Mouse (Mus musculus): ENCODE data around the gene Tespa1. TPM values are rescaled to one million over a fixed set of nuclear protein-coding genes. Genes with fewer than 3 reads are reported as not detected.
"Not testable (repeated sequence)": the region's sequence is repeated elsewhere in the genome, so short reads cannot be mapped to it uniquely, and the experiment has no call there.

Tespa1 gene
- 0.86 and 1.0 TPM in 2 replicates for polyA plus RNA-seq (2015; fragmentation: Nextera tagmentation; extraction: Ambion mirVana)

GRCm38 (mm10) chr10:130322637-130323036, at the start of gene Tespa1:
TSS of gene Tespa1 (plus strand) at chr10:130322870.
- H3K4me3 ChIP-seq, result no peak within 1 kb of the TSS
- ATAC-seq (ENCODE audit: low FRiP score, low read depth), result no peak
- no peaks in the 10 kb centered on the region for H3K4me1 ChIP-seq
- H3K9ac ChIP-seq, result no peak within 1 kb of the TSS
- WGBS, result 83% methylated on average over 5 of the region's 5 CpGs
- no peaks in the 10 kb centered on the region for H3K9me3 ChIP-seq
- H3K27ac ChIP-seq, result no peak within 1 kb of the TSS
- H3K36me3 ChIP-seq, result no peaks in the 10 kb centered on the region
- H3K4me2 ChIP-seq (replicated peaks), result no peak within 1 kb of the TSS
- H3K27me3 ChIP-seq, result no peaks in the 10 kb centered on the region

DNA sequence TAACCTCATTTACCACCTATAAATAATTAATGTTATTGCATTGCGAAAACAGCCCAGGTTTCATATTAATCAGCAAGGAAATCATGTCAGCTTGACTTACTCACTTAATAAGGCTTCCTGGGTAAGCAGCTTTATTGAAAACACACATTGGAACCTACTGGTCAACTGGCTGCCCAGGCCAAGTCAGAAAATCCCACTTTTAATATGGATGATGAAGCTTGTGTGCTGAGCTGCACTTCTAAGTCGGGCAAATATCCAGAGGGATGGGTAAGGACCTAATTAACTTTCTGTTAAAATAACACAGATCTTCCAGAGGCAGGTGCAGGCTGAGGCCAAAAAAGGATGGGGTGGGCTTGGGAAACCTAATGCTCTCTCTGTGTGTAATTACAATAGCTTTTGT, 46.9 kb upstream of the Tespa1 start:
- Histone ChIP-seq H3K9ac (no peak overlapping the region), H3K36me3 (no peaks in the 10 kb centered on the region), H3K4me2 (replicated peaks) (no peak overlapping the region), H3K9me3 (no peaks in the 10 kb centered on the region), H3K4me1 (no peaks in the 10 kb centered on the region), H3K27ac (no peak overlapping the region), H3K4me3 (no peak overlapping the region), H3K27me3 (no peaks in the 10 kb centered on the region)
- 56% methylated on average over 2 of the region's 2 CpGs for WGBS
- no peak for ATAC-seq (ENCODE audit: low FRiP score, low read depth)

DNA sequence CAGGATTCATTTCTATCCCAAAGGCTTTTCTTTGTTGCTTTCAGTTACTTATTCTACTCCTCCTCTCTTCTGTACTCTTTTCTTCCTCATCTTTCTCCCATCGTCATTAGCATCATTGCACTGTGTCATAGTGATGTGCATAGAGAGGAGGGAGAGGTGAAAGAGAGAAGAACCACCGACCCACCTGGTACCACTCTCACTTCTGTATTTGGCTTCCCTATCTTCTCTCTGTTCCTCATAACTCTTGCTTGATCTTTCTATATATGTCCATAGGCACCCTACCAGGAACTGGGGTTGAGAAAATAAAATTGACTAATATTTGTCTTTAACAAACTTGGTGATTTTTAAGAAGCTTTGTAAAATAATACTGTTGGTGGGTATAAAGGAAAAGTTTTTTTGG, 46.2 kb upstream of the Tespa1 start:
- H3K4me2 ChIP-seq (replicated peaks), result no peak overlapping the region
- H3K27ac ChIP-seq, result no peak overlapping the region
- H3K9me3 ChIP-seq, result no peaks in the 10 kb centered on the region
- no peaks in the 10 kb centered on the region for H3K36me3 ChIP-seq
- no peak for ATAC-seq (ENCODE audit: low FRiP score, low read depth)
- no peaks in the 10 kb centered on the region for H3K4me1 ChIP-seq
- WGBS, result 63% methylated on average over 2 of the region's 2 CpGs
- no peak overlapping the region for H3K4me3 ChIP-seq
- no peak overlapping the region for H3K9ac ChIP-seq
- no peaks in the 10 kb centered on the region for H3K27me3 ChIP-seq

GRCm38 (mm10) chr10:130280066-130280465, 42.6 kb upstream of the Tespa1 start, which contains the start of gene Neurod4:
TSS of gene Neurod4 (minus strand) at chr10:130280240.
- no peak within 1 kb of the TSS for H3K4me2 ChIP-seq (replicated peaks)
- 0% methylated on average over 7 of the region's 7 CpGs for WGBS
- no peaks in the 10 kb centered on the region for H3K27me3 ChIP-seq
- no peaks in the 10 kb centered on the region for H3K36me3 ChIP-seq
- H3K9me3 ChIP-seq, result no peaks in the 10 kb centered on the region
- no peak within 1 kb of the TSS for H3K9ac ChIP-seq
- ATAC-seq (ENCODE audit: low FRiP score, low read depth), result peak; percentile 64
- H3K4me3 ChIP-seq, result no peak within 1 kb of the TSS
- no peaks in the 10 kb centered on the region for H3K4me1 ChIP-seq
- no peak within 1 kb of the TSS for H3K27ac ChIP-seq

- WGBS, result 3% methylated on average over 1 of the region's 1 CpGs
- H3K27ac ChIP-seq, result no peak overlapping the region
These were observed 40.7 kb upstream of the Tespa1 start for GRCm38 (mm10) chr10:130281982-130282449.

GRCm38 (mm10) chr10:130287201-130287600, 35.5 kb upstream of the Tespa1 start:
- H3K4me2 ChIP-seq (replicated peaks), result no peak overlapping the region
- no peak overlapping the region for H3K9ac ChIP-seq
- WGBS, result 71% methylated on average over 1 of the region's 1 CpGs
- H3K27ac ChIP-seq, result no peak overlapping the region
- H3K36me3 ChIP-seq, result no peaks in the 10 kb centered on the region
- no peaks in the 10 kb centered on the region for H3K27me3 ChIP-seq
- H3K4me1 ChIP-seq, result no peaks in the 10 kb centered on the region
- H3K9me3 ChIP-seq, result no peaks in the 10 kb centered on the region
- no peak for ATAC-seq (ENCODE audit: low FRiP score, low read depth)
- no peak overlapping the region for H3K4me3 ChIP-seq

More at GRCm38 (mm10) chr10:130281982-130282449, 40.7 kb upstream of the Tespa1 start:
- no peak for ATAC-seq (ENCODE audit: low FRiP score, low read depth)
- no peak overlapping the region for H3K4me3 ChIP-seq
- H3K4me1 ChIP-seq, result no peaks in the 10 kb centered on the region
- H3K9me3 ChIP-seq, result no peaks in the 10 kb centered on the region
- no peaks in the 10 kb centered on the region for H3K36me3 ChIP-seq
- H3K4me2 ChIP-seq (replicated peaks), result no peak overlapping the region
- no peaks in the 10 kb centered on the region for H3K27me3 ChIP-seq
- H3K9ac ChIP-seq, result no peak overlapping the region

GRCm38 (mm10) chr10:130288007-130288406, 34.7 kb upstream of the Tespa1 start:
- no peak overlapping the region for H3K4me2 ChIP-seq (replicated peaks)
- no peaks in the 10 kb centered on the region for H3K27me3 ChIP-seq
- no peak for ATAC-seq (ENCODE audit: low FRiP score, low read depth)
- no peak overlapping the region for H3K27ac ChIP-seq
- H3K4me1 ChIP-seq, result no peaks in the 10 kb centered on the region
- H3K4me3 ChIP-seq, result no peak overlapping the region
- H3K9me3 ChIP-seq, result no peaks in the 10 kb centered on the region
- H3K36me3 ChIP-seq, result no peaks in the 10 kb centered on the region
- H3K9ac ChIP-seq, result no peak overlapping the region
- 49% methylated on average over 3 of the region's 3 CpGs for WGBS

GRCm38 (mm10) chr10:130293741-130294408, 28.8 kb upstream of the Tespa1 start:
- Histone ChIP-seq H3K4me3 (no peak overlapping the region), H3K27ac (no peak overlapping the region), H3K4me2 (replicated peaks) (no peak overlapping the region), H3K36me3 (no peaks in the 10 kb centered on the region), H3K9me3 (no peaks in the 10 kb centered on the region), H3K27me3 (no peaks in the 10 kb centered on the region), H3K9ac (no peak overlapping the region), H3K4me1 (no peaks in the 10 kb centered on the region)
- WGBS, result 26% methylated on average over 3 of the region's 3 CpGs
- ATAC-seq (ENCODE audit: low FRiP score, low read depth), result no peak

- H3K27ac ChIP-seq; H3K4me2 ChIP-seq (replicated peaks); H3K27me3 ChIP-seq; H3K9me3 ChIP-seq; H3K36me3 ChIP-seq; H3K4me1 ChIP-seq; H3K9ac ChIP-seq; ATAC-seq (ENCODE audit: low FRiP score, low read depth); H3K4me3 ChIP-seq: not testable (repeated sequence)
- WGBS, result 16% methylated on average over 4 of the region's 4 CpGs
These were observed 23.9 kb upstream of the Tespa1 start for GRCm38 (mm10) chr10:130298748-130299147.

DNA sequence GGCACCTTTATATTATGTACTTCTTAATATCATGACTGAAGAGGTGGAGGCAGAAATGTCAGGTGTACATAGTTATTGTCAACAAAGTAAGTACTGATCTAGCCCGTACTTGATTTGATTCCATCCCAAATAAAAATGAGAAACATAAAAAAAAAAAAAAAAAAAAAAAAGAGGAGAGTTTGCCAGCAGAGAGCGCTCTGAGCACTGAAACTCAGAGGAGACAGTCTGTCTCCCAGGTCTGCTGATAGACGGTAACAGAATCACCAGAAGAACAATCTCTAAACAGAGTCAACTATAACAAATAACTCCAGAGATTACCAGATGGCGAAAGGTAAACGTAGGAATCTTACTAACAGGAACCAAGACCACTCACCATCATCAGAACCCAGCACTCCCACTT, 18.5 kb upstream of the Tespa1 start:
- not testable (repeated sequence) for H3K36me3 ChIP-seq; H3K27ac ChIP-seq; H3K4me3 ChIP-seq; H3K9ac ChIP-seq; H3K4me1 ChIP-seq; ATAC-seq (ENCODE audit: low FRiP score, low read depth); H3K27me3 ChIP-seq; H3K4me2 ChIP-seq (replicated peaks); H3K9me3 ChIP-seq
- WGBS, result 86% methylated on average over 5 of the region's 5 CpGs

DNA sequence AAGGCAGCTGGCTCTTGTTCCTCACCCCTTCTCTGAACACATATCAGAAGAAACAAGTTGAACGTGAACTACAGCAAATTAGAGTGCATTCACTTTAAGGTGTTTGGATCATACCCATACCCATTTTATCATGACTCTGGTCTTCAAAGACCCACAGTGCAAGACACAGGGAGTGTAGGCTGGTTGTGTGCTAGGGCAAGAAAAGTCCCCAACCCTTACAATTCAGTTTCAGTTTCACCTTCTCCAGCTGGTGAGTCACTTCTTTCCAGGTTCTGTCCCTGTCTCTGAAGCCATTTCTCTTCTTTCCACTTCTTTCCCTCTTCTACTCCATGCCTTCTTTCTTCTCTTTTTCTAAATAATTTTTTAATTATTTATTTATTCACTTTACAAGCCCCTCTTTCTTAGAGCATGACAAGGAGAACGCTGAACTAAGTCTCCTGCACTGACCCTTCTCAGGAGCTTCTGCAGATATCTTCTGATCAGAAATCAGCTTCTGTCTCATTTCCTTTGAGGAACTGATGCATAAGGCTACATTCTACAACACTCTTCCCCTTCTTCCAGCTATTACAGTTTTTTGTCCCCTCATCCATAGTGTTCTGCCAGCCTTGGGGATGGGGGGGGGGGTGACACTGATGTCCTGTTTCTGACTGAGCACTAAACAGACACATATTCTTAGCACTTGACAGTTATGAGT, 11.0 kb upstream of the Tespa1 start:
- Histone ChIP-seq H3K9me3 (no peaks in the 10 kb centered on the region), H3K27me3 (no peaks in the 10 kb centered on the region), H3K4me1 (no peaks in the 10 kb centered on the region), H3K9ac (no peak overlapping the region), H3K27ac (no peak overlapping the region), H3K4me3 (no peak overlapping the region), H3K4me2 (replicated peaks) (no peak overlapping the region), H3K36me3 (no peaks in the 10 kb centered on the region)
- 78% methylated on average over 2 of the region's 2 CpGs for WGBS
- no peak for ATAC-seq (ENCODE audit: low FRiP score, low read depth)

DNA sequence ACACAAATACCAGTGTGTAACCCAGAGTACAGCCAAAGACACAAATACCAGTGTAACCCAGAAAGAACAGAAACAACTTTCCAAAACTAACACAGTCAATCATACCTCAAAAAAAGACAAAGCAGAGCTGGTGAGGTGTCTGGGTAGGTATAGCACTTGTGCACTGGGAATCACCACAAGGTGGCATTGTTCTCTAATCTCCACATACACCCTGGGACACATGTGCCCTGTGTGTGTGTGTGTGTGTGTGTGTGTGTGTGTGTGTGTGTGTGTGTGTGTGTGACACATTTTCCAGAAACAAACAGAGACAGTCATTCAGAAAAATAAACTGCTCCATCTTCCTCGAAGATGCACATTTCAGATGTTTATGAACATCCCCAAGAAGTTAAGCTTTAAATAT, 9.1 kb upstream of the Tespa1 start:
- Histone ChIP-seq H3K4me3 (no peak overlapping the region), H3K27me3 (no peaks in the 10 kb centered on the region), H3K4me2 (replicated peaks) (no peak overlapping the region), H3K9me3 (no peaks in the 10 kb centered on the region), H3K36me3 (no peaks in the 10 kb centered on the region), H3K4me1 (no peaks in the 10 kb centered on the region), H3K9ac (no peak overlapping the region), H3K27ac (no peak overlapping the region)
- 64% methylated on average over 1 of the region's 1 CpGs for WGBS
- ATAC-seq (ENCODE audit: low FRiP score, low read depth), result no peak
